Mouse (Mus musculus) heart, embryonic 15.5 days (tissue): ENCODE results near the gene Ulk4. TPM values are rescaled to one million over a fixed set of nuclear protein-coding genes. Genes with fewer than 3 reads are reported as not detected.

Experiments used
- ATAC-seq: fragments of 200-750 bp; cut with Nextera tagmentation; replicated peaks from 2 replicates; pipeline ENCODE4 v1.8.0; 2017; ENCODE audit warnings: low read depth, moderate TSS enrichment; ENCODE audit not compliant: insufficient number of reproducible peaks, insufficient read depth, low FRiP score
- H3K27ac ChIP-seq: fragments of 300-500 bp; sonication (generic); 2 replicates; pipeline ENCODE4 v1.5.1; 2015; ENCODE audit warnings: mild to moderate bottlenecking, inconsistent platforms
- H3K27me3 ChIP-seq: fragments of 300-500 bp; sonication (generic); 2 replicates; pipeline ENCODE4 v1.6.1; 2015; ENCODE audit warnings: inconsistent platforms
- H3K36me3 ChIP-seq: fragments of 300-500 bp; sonication (generic); 2 replicates; pipeline ENCODE4 v1.6.1; 2015; ENCODE audit warnings: mild to moderate bottlenecking, inconsistent platforms
- H3K4me1 ChIP-seq: fragments of 300-500 bp; sonication (generic); replicated peaks from 2 replicates; pipeline ENCODE4 v1.6.1; 2015; ENCODE audit warnings: inconsistent platforms
- H3K4me2 ChIP-seq: fragments of 300-500 bp; sonication (generic); 2 replicates; pipeline ENCODE4 v1.6.1; 2015; ENCODE audit warnings: inconsistent platforms, mild to moderate bottlenecking, moderate library complexity
- H3K4me3 ChIP-seq: fragments of 300-500 bp; sonication (generic); 2 replicates; pipeline ENCODE4 v1.5.1; 2015; ENCODE audit warnings: mild to moderate bottlenecking, inconsistent platforms
- H3K9ac ChIP-seq: fragments of 300-500 bp; sonication (generic); 2 replicates; pipeline ENCODE4 v1.6.1; 2015; ENCODE audit warnings: mild to moderate bottlenecking, inconsistent platforms
- H3K9me3 ChIP-seq: fragments of 300-500 bp; sonication (generic); replicated peaks from 2 replicates; pipeline ENCODE4 v1.6.1; 2016; ENCODE audit warnings: inconsistent platforms
- WGBS: fragments of 180-500 bp; shearing (Covaris S2); methylation state at CpG from one replicate; pipeline ENCODE4 v1.1.7; 2015; ENCODE audit warnings: mixed read lengths; 5-methylcytosine and 5-hydroxymethylcytosine counted together
- polyA plus RNA-seq: library from polyadenylated mRNA; unstranded; fragments of >200 nt; fragmentation: Nextera tagmentation; extraction: Ambion mirVana; gene quantifications from 2 replicates; pipeline ENCODE4 v1.2.1, GENCODE M21; 2015

Gene Ulk4
- 89.3 and 95.4 TPM in 2 replicates for polyA plus RNA-seq

GRCm38 (mm10) chr9:121277118-121278060 is at the start of gene Ulk4:
TSS of gene Ulk4 (minus strand) at chr9:121277197.
- H3K9ac ChIP-seq, result peak within 1 kb of the TSS; percentile 69
- peak within 1 kb of the TSS; percentile 66 for H3K4me3 ChIP-seq
- H3K9me3 ChIP-seq, result no peaks in the 10 kb centered on the region
- ATAC-seq, result peak; percentile 94
- no peaks in the 10 kb centered on the region for H3K27me3 ChIP-seq
- H3K4me1 ChIP-seq, result peaks cover 11% of the 10 kb centered on the region
- H3K4me2 ChIP-seq, result peak within 1 kb of the TSS; percentile 92
- peak within 1 kb of the TSS; percentile 76 for H3K27ac ChIP-seq
- under 1% methylated on average over 59 of the region's 59 CpGs for WGBS
- no peaks in the 10 kb centered on the region for H3K36me3 ChIP-seq

GRCm38 (mm10) chr9:121322034-121322433 is 45.0 kb upstream of the Ulk4 start:
- Histone ChIP-seq H3K27ac (peak overlapping the region; percentile 67), H3K36me3 (no peaks in the 10 kb centered on the region), H3K4me1 (peaks cover 37% of the 10 kb centered on the region), H3K27me3 (no peaks in the 10 kb centered on the region), H3K4me3 (no peak overlapping the region), H3K4me2 (no peak overlapping the region), H3K9me3 (no peaks in the 10 kb centered on the region), H3K9ac (no peak overlapping the region)
- no peak for ATAC-seq
- WGBS, result 68% methylated on average over 14 of the region's 14 CpGs

- ATAC-seq, result no peak
- Histone ChIP-seq H3K4me3 (no peak overlapping the region), H3K9me3 (no peaks in the 10 kb centered on the region), H3K9ac (no peak overlapping the region), H3K4me1 (peaks cover 46% of the 10 kb centered on the region), H3K27me3 (no peaks in the 10 kb centered on the region), H3K4me2 (no peak overlapping the region), H3K27ac (peak overlapping the region; percentile 67), H3K36me3 (no peaks in the 10 kb centered on the region)
- WGBS, result 85% methylated on average over 2 of the region's 2 CpGs
Measured at GRCm38 (mm10) chr9:121321118-121321517, 44.1 kb upstream of the Ulk4 start.

- no peak overlapping the region for H3K4me3 ChIP-seq
- no peaks in the 10 kb centered on the region for H3K27me3 ChIP-seq
- H3K4me2 ChIP-seq, result no peak overlapping the region
- no peak overlapping the region for H3K9ac ChIP-seq
- WGBS, result 72% methylated on average over 2 of the region's 2 CpGs
- H3K9me3 ChIP-seq, result no peaks in the 10 kb centered on the region
- H3K27ac ChIP-seq, result peak overlapping the region; percentile 67; the same call in 1 of the 2 replicates
- no peak for ATAC-seq
- H3K36me3 ChIP-seq, result no peaks in the 10 kb centered on the region
- peaks cover 53% of the 10 kb centered on the region for H3K4me1 ChIP-seq
Measured at GRCm38 (mm10) chr9:121320433-121320832, 43.4 kb upstream of the Ulk4 start.

DNA sequence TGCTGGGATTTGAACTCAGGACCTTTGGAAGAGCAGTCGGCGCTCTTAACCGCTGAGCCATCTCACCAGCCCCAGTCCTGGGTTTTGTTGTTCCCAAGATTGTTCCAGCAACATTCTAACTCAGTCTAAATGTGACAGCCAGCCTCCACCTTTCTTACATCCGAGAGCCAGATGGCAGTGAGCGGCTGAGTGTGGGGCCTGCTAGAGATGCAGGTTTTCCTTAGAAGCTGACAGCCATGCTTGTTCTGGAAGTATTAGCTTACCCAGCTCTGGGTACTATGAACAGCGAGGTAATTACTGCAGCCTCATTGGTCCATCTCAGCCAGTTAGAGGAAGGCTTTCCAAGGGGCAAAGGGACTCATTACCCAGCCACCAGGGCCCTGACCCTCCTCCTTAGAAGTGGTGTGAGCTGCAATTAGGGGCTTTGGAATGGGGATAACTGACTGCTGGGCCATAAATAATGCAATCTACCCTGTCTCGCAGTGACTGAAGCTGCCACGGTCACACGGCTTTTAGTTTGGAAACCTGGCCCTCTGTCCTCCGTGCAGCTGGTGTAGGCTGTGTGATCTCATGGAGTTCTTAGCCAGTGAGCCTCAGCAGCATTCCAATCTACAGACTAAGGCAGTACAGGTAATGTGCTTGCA is 42.4 kb upstream of the Ulk4 start:
- H3K4me1 ChIP-seq, result peaks cover 63% of the 10 kb centered on the region
- H3K36me3 ChIP-seq, result no peaks in the 10 kb centered on the region
- ATAC-seq, result no peak
- no peaks in the 10 kb centered on the region for H3K27me3 ChIP-seq
- no peaks in the 10 kb centered on the region for H3K9me3 ChIP-seq
- WGBS, result 74% methylated on average over 10 of the region's 10 CpGs
- H3K4me3 ChIP-seq, result no peak overlapping the region
- H3K9ac ChIP-seq, result no peak overlapping the region
- H3K27ac ChIP-seq, result peak overlapping the region; percentile 62
- H3K4me2 ChIP-seq, result no peak overlapping the region

- no peaks in the 10 kb centered on the region for H3K27me3 ChIP-seq
- WGBS, result 27% methylated on average over 12 of the region's 12 CpGs
- no peaks in the 10 kb centered on the region for H3K9me3 ChIP-seq
- H3K4me1 ChIP-seq, result peaks cover 87% of the 10 kb centered on the region
- peak overlapping the region; percentile 94 for H3K27ac ChIP-seq
- H3K4me3 ChIP-seq, result no peak overlapping the region
- no peaks in the 10 kb centered on the region for H3K36me3 ChIP-seq
- H3K9ac ChIP-seq, result 0 out of 2 replicates have a peak overlapping the region, but pooled peaks have one; percentile 13
- ATAC-seq, result no peak
- H3K4me2 ChIP-seq, result peak overlapping the region; percentile 9
Measured at GRCm38 (mm10) chr9:121316621-121317405, 39.8 kb upstream of the Ulk4 start.

- Histone ChIP-seq H3K36me3 (no peaks in the 10 kb centered on the region), H3K4me1 (peaks cover 87% of the 10 kb centered on the region), H3K9ac (no peak overlapping the region), H3K9me3 (no peaks in the 10 kb centered on the region), H3K27ac (peak overlapping the region; percentile 94), H3K27me3 (no peaks in the 10 kb centered on the region), H3K4me2 (no peak overlapping the region), H3K4me3 (no peak overlapping the region)
- no peak for ATAC-seq
- 70% methylated on average over 4 of the region's 4 CpGs for WGBS
Measured at GRCm38 (mm10) chr9:121315901-121316595, 39.1 kb upstream of the Ulk4 start.

GRCm38 (mm10) chr9:121314541-121315152 is 37.6 kb upstream of the Ulk4 start:
- WGBS, result 7% methylated on average over 14 of the region's 14 CpGs
- H3K27ac ChIP-seq, result peak overlapping the region; percentile 94
- no peaks in the 10 kb centered on the region for H3K9me3 ChIP-seq
- peak overlapping the region; percentile 36 for H3K4me3 ChIP-seq
- no peaks in the 10 kb centered on the region for H3K36me3 ChIP-seq
- H3K9ac ChIP-seq, result peak overlapping the region; percentile 55
- peak; percentile 47 for ATAC-seq
- peak overlapping the region; percentile 63 for H3K4me2 ChIP-seq
- peaks cover 85% of the 10 kb centered on the region for H3K4me1 ChIP-seq
- no peaks in the 10 kb centered on the region for H3K27me3 ChIP-seq

- H3K4me2 ChIP-seq, result peak overlapping the region; percentile 63
Measured at GRCm38 (mm10) chr9:121313656-121314374, 36.8 kb upstream of the Ulk4 start.

More at GRCm38 (mm10) chr9:121313656-121314374, 36.8 kb upstream of the Ulk4 start:
- H3K4me3 ChIP-seq, result peak overlapping the region; percentile 36
- no peaks in the 10 kb centered on the region for H3K9me3 ChIP-seq
- WGBS, result 4% methylated on average over 21 of the region's 21 CpGs
- peak overlapping the region; percentile 55 for H3K9ac ChIP-seq
- peak; percentile 85 for ATAC-seq
- H3K27ac ChIP-seq, result peak overlapping the region; percentile 94
- H3K4me1 ChIP-seq, result peaks cover 87% of the 10 kb centered on the region
- H3K27me3 ChIP-seq, result no peaks in the 10 kb centered on the region
- H3K36me3 ChIP-seq, result no peaks in the 10 kb centered on the region
